Mouse (Mus musculus) ES-Bruce4 (cell line): ENCODE data around the gene Nae1.

Experiments used
- CTCF ChIP-seq: IDR thresholded peaks from one replicate; pipeline ENCODE4 v1.8.1; 2011; ENCODE audit warnings: low read depth, low read length
- EP300 ChIP-seq: IDR thresholded peaks from 2 replicates; pipeline ENCODE4 v1.6.1; 2011; ENCODE audit warnings: low read depth, low read length; ENCODE audit not compliant: insufficient read depth
- POLR2A ChIP-seq: IDR thresholded peaks from one replicate; pipeline ENCODE4 v1.8.1; 2011; ENCODE audit warnings: low read length; ENCODE audit not compliant: insufficient read depth

- TF ChIP-seq EP300, result no peak
- TF ChIP-seq CTCF, result no peak
- no peak for TF ChIP-seq POLR2A
Measured at GRCm38 (mm10) chr8:104576820-104577219, 42.4 kb upstream of the Nae1 start.
